Mouse (Mus musculus) embryonic facial prominence, embryonic 12.5 days (tissue): Measurements from ENCODE around the gene Il17rb. TPM values are rescaled to one million over a fixed set of nuclear protein-coding genes. Genes with fewer than 3 reads are reported as not detected.

Source experiments
- ATAC-seq: fragments of 200-750 bp; cut with Nextera tagmentation; 2 replicates; pipeline ENCODE4 v1.8.0; 2017; ENCODE audit not compliant: insufficient number of reproducible peaks, insufficient read depth, low FRiP score, low TSS enrichment
- H3K27ac ChIP-seq: fragments of 300-500 bp; sonication (generic); 2 replicates; pipeline ENCODE4 v1.5.1; 2016; ENCODE audit warnings: mild to moderate bottlenecking
- H3K27me3 ChIP-seq: fragments of 300-500 bp; sonication (generic); 2 replicates; pipeline ENCODE4 v1.6.1; 2016; ENCODE audit warnings: mild to moderate bottlenecking, moderate library complexity
- H3K36me3 ChIP-seq: fragments of 300-500 bp; sonication (generic); 2 replicates; pipeline ENCODE4 v1.6.1; 2016; ENCODE audit warnings: mild to moderate bottlenecking
- H3K4me1 ChIP-seq: fragments of 300-500 bp; sonication (generic); 2 replicates; pipeline ENCODE4 v1.6.1; 2016
- H3K4me2 ChIP-seq: fragments of 300-500 bp; sonication (generic); replicated peaks from 2 replicates; pipeline ENCODE4 v1.6.1; 2016; ENCODE audit warnings: mild to moderate bottlenecking, moderate library complexity
- H3K4me3 ChIP-seq: fragments of 300-500 bp; sonication (generic); 2 replicates; pipeline ENCODE4 v1.5.1; 2016; ENCODE audit warnings: mild to moderate bottlenecking
- H3K9ac ChIP-seq: fragments of 300-500 bp; sonication (generic); 2 replicates; pipeline ENCODE4 v1.6.1; 2016; ENCODE audit warnings: mild to moderate bottlenecking, moderate library complexity
- H3K9me3 ChIP-seq: fragments of 300-500 bp; sonication (generic); 2 replicates; pipeline ENCODE4 v1.6.1; 2016; ENCODE audit warnings: mild to moderate bottlenecking, moderate library complexity
- WGBS: fragments of 180-500 bp; shearing (Covaris S2); methylation state at CpG from one replicate; pipeline ENCODE4 v1.1.7; 2016; 5-methylcytosine and 5-hydroxymethylcytosine counted together
- polyA plus RNA-seq: library from polyadenylated mRNA; unstranded; fragments of >200 nt; fragmentation: Nextera tagmentation; extraction: Ambion mirVana; gene quantifications from 2 replicates; pipeline ENCODE4 v1.2.1, GENCODE M21; 2016

Il17rb gene
- polyA plus RNA-seq, 1 experiment from 2014 or later: 0.63 TPM

DNA sequence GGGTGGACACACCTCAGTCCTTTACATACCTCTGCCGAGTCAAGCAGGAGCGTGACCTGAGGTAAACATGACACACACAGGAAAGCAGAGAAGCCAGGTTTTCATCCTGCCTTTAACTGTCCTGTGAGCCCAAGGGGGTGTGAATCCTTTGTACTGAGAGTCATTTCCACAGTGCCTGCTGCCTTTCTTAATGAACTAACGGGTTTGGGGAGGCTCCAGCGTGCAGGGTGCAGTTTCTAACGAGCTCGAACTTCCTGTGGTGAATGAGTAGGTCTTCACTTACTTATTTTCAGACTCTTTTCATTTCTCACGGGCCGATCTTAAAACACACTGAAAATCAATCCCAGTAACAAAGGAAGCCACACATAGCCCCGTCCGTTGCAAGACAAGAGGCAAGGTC, 5.8 kb upstream of the Il17rb start:
- Histone ChIP-seq H3K36me3 (no peaks in the 10 kb centered on the region), H3K27me3 (peaks cover 8% of the 10 kb centered on the region), H3K9me3 (no peaks in the 10 kb centered on the region), H3K4me3 (no peak overlapping the region), H3K9ac (no peak overlapping the region), H3K27ac (no peak overlapping the region), H3K4me1 (no peaks in the 10 kb centered on the region), H3K4me2 (no peak overlapping the region)
- no peak for ATAC-seq
- 56% methylated on average over 10 of the region's 10 CpGs for WGBS

- Histone ChIP-seq H3K36me3 (no peaks in the 10 kb centered on the region), H3K27ac (no peak overlapping the region), H3K27me3 (peaks cover 25% of the 10 kb centered on the region), H3K4me3 (no peak overlapping the region), H3K4me2 (no peak overlapping the region), H3K9me3 (no peaks in the 10 kb centered on the region), H3K4me1 (0 out of 2 replicates have a peak, but pooled peaks cover 5% of the 10 kb centered on the region), H3K9ac (no peak overlapping the region)
- WGBS: 79% methylated on average over 10 of the region's 10 CpGs
- no peak for ATAC-seq
Measured at GRCm38 (mm10) chr14:30011886-30012560, 3.3 kb upstream of the Il17rb start.

GRCm38 (mm10) chr14:30009864-30010560, 1.3 kb upstream of the Il17rb start:
- H3K4me3 ChIP-seq: no peak overlapping the region
- H3K9me3 ChIP-seq: no peaks in the 10 kb centered on the region
- H3K36me3 ChIP-seq: no peaks in the 10 kb centered on the region
- peaks cover 25% of the 10 kb centered on the region for H3K27me3 ChIP-seq
- H3K9ac ChIP-seq: no peak overlapping the region
- ATAC-seq: no peak
- WGBS: 64% methylated on average over 10 of the region's 10 CpGs
- no peak overlapping the region for H3K4me2 ChIP-seq
- H3K27ac ChIP-seq: no peak overlapping the region
- 0 out of 2 replicates have a peak, but pooled peaks cover 5% of the 10 kb centered on the region for H3K4me1 ChIP-seq

- no peaks in the 10 kb centered on the region for H3K27me3 ChIP-seq
- no peak overlapping the region for H3K27ac ChIP-seq
- 87% methylated on average over 3 of the region's 3 CpGs for WGBS
- H3K9me3 ChIP-seq: no peaks in the 10 kb centered on the region
- ATAC-seq: no peak
- H3K4me2 ChIP-seq: no peak overlapping the region
- no peak overlapping the region for H3K9ac ChIP-seq
- H3K4me3 ChIP-seq: no peak overlapping the region
- H3K4me1 ChIP-seq: 0 out of 2 replicates have a peak, but pooled peaks cover 5% of the 10 kb centered on the region
- peaks cover 27% of the 10 kb centered on the region for H3K36me3 ChIP-seq
Measured at GRCm38 (mm10) chr14:29999475-29999811, 9.3 kb downstream of the Il17rb start.

- Histone ChIP-seq H3K4me3 (no peak overlapping the region), H3K27me3 (no peaks in the 10 kb centered on the region), H3K9ac (no peak overlapping the region), H3K4me2 (no peak overlapping the region), H3K9me3 (no peaks in the 10 kb centered on the region), H3K27ac (no peak overlapping the region), H3K4me1 (0 out of 2 replicates have a peak, but pooled peaks cover 5% of the 10 kb centered on the region), H3K36me3 (peaks cover 33% of the 10 kb centered on the region)
- WGBS: 79% methylated on average over 13 of the region's 13 CpGs
- no peak for ATAC-seq
Measured at GRCm38 (mm10) chr14:29998747-29999474, 9.8 kb downstream of the Il17rb start.

DNA sequence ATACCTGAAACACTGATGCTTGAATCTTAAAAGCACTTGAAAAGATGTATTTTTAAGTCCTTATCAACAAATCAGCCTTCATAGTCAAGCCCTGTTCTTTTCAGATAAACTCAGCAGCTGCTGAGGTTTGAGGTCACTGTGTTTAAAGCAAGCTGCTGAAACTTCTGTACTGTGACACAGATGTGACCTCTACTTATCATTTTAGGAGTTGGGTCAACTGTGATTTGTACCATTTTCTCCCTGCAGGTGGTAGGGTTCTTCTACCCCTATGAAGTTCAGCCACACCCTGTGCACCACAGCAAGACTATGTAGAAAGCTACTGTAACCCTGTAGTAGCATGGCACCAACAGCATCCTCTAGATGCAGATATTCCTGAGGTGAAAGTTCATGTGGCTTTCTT, 11.4 kb downstream of the Il17rb start:
- H3K9ac ChIP-seq: no peak overlapping the region

DNA sequence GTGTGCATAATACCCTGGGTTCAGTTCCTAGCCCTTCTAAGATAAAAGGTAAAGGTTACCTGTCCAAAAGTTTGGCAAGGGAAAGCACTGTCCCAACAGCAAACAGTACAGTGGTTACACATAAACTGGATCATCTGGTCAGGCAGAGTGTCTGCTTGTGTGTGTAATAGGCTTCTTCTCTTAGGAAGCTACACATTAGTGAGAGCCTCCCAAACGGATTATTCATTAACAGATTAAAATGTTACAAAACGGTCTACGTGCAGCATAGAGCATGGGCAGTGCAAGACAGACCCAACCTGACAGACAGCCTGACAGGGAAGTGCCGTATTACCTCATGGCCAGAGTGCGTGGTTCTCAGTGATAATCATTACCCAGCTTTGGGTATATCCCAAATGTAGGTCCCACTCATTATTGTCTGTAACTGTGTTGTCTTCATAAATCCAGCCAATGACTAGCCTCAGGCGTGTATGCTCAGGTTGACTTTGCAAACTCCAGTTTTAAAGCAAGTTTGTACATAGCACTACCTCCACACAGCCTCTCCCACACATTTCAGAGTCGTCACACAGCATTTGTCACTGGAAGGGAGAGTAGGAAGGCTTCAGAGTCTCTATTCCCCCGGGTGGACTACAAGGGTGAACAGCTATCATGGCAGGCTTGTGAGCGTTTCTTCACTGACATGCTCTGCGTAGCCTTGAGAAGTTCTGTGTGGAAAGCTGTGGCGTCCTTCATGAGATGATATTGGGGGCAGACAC, 12.5 kb downstream of the Il17rb start:
- no peak for ATAC-seq
- no peaks in the 10 kb centered on the region for H3K27me3 ChIP-seq
- H3K36me3 ChIP-seq: peaks cover 60% of the 10 kb centered on the region
- H3K4me1 ChIP-seq: 0 out of 2 replicates have a peak, but pooled peaks cover 5% of the 10 kb centered on the region
- H3K9ac ChIP-seq: no peak overlapping the region
- no peak overlapping the region for H3K27ac ChIP-seq
- H3K4me3 ChIP-seq: no peak overlapping the region
- no peaks in the 10 kb centered on the region for H3K9me3 ChIP-seq
- no peak overlapping the region for H3K4me2 ChIP-seq
- WGBS: 91% methylated on average over 11 of the region's 11 CpGs

More for the DNA sequence above, 11.4 kb downstream of the Il17rb start:
- peaks cover 48% of the 10 kb centered on the region for H3K36me3 ChIP-seq
- no peak overlapping the region for H3K4me3 ChIP-seq
- H3K4me1 ChIP-seq: 0 out of 2 replicates have a peak, but pooled peaks cover 5% of the 10 kb centered on the region
- no peak overlapping the region for H3K4me2 ChIP-seq
- ATAC-seq: no peak
- H3K9me3 ChIP-seq: no peaks in the 10 kb centered on the region
- no peak overlapping the region for H3K27ac ChIP-seq
- H3K27me3 ChIP-seq: no peaks in the 10 kb centered on the region

DNA sequence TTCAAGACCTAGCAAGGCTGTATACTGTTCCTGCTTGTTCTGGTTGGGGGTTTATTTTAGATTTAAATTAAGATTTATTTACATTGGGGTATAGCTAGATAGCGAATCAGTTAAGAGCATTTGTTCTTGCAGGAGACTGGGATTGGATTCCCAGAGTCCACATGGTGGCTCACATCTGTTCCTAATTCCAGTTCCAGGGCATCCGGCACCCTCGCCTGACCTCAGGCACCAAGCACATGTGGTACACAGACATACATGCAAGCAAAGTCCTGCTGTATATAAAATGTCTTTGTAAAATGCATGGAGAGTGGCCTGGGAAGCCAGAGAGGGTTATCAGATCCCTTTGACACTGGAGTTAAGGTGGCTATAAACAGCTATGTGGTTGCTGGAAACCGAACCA, 13.7 kb downstream of the Il17rb start:
- H3K27me3 ChIP-seq: no peaks in the 10 kb centered on the region
- no peak overlapping the region for H3K4me3 ChIP-seq
- H3K36me3 ChIP-seq: peaks cover 72% of the 10 kb centered on the region
- no peak overlapping the region for H3K9ac ChIP-seq
- H3K27ac ChIP-seq: no peak overlapping the region
- 38% methylated on average over 4 of the region's 4 CpGs for WGBS
- no peaks in the 10 kb centered on the region for H3K9me3 ChIP-seq
- no peak overlapping the region for H3K4me2 ChIP-seq
- 0 out of 2 replicates have a peak, but pooled peaks cover 5% of the 10 kb centered on the region for H3K4me1 ChIP-seq
- ATAC-seq: no peak

GRCm38 (mm10) chr14:29988337-29988736, 20.4 kb downstream of the Il17rb start:
- 92% methylated on average over 4 of the region's 4 CpGs for WGBS
- H3K9ac ChIP-seq: no peak overlapping the region
- no peaks in the 10 kb centered on the region for H3K27me3 ChIP-seq
- no peak overlapping the region for H3K27ac ChIP-seq
- H3K36me3 ChIP-seq: peaks cover 99% of the 10 kb centered on the region
- no peak overlapping the region for H3K4me2 ChIP-seq
- no peaks in the 10 kb centered on the region for H3K9me3 ChIP-seq
- no peak for ATAC-seq
- H3K4me3 ChIP-seq: no peak overlapping the region
- H3K4me1 ChIP-seq: no peaks in the 10 kb centered on the region

DNA sequence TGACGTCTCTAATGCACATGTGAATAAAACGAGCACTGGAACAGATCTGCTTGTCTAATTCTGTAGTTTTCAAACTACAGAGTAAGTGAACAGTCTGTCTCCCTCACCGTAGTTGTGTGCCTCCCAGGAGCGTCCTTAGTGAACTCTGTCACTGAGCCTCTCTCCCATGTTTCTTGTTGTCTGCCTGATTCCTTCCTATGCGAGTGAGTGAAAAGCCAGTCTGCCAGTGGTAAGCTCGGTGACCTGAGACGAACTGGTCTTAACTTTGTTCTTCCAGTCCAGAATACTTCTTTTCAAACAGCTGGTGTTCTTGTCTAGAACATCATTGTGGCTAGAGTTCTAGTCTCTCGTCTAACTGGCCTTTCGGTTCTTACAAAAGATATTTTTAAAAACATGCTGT, 21.0 kb downstream of the Il17rb start:
- Histone ChIP-seq H3K4me2 (no peak overlapping the region), H3K4me1 (no peaks in the 10 kb centered on the region), H3K9ac (no peak overlapping the region), H3K9me3 (no peaks in the 10 kb centered on the region), H3K36me3 (peaks cover 99% of the 10 kb centered on the region), H3K27ac (no peak overlapping the region), H3K4me3 (no peak overlapping the region), H3K27me3 (no peaks in the 10 kb centered on the region)
- WGBS: 92% methylated on average over 9 of the region's 9 CpGs
- no peak for ATAC-seq

DNA sequence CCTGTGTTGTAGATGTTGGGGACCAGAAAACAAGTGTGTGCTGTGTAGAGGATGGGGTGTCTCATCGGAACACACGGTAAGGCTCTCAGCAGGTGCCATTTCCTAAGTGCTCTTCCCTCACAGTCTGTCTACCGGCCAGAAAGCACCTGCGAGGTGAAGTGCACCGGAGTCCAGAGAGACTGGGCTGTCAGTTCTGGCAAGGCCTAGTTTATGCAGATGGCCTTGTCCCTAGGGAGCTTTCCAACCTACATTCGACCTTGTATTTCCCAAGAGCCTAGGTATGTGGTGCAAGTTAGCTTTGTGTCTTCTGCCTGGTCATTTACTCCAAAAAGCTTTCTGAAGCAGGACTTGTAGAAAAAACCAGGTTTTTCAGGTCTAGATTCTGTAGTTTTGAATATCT, 21.4 kb downstream of the Il17rb start:
- no peaks in the 10 kb centered on the region for H3K4me1 ChIP-seq
- H3K36me3 ChIP-seq: peaks cover 99% of the 10 kb centered on the region
- H3K4me2 ChIP-seq: no peak overlapping the region
- WGBS: 94% methylated on average over 6 of the region's 6 CpGs
- no peak overlapping the region for H3K9ac ChIP-seq
- H3K27me3 ChIP-seq: no peaks in the 10 kb centered on the region
- no peak overlapping the region for H3K27ac ChIP-seq
- H3K9me3 ChIP-seq: no peaks in the 10 kb centered on the region
- H3K4me3 ChIP-seq: no peak overlapping the region
- no peak for ATAC-seq
